Mouse (Mus musculus) kidney, embryonic 16.5 days (tissue): ENCODE results near the gene Ckap2l. TPM values are rescaled to one million over a fixed set of nuclear protein-coding genes. Genes with fewer than 3 reads are reported as not detected.

Experiments
- ATAC-seq: fragments of 200-750 bp; cut with Nextera tagmentation; 2 replicates; pipeline ENCODE4 v1.8.0; 2017; ENCODE audit warnings: moderate TSS enrichment; ENCODE audit not compliant: low FRiP score, low TSS enrichment
- H3K27ac ChIP-seq: fragments of 300-500 bp; sonication (generic); 2 replicates; pipeline ENCODE4 v1.5.1; 2014; ENCODE audit warnings: low read length
- H3K27me3 ChIP-seq: fragments of 300-500 bp; sonication (generic); 2 replicates; pipeline ENCODE4 v1.6.1; 2014; ENCODE audit warnings: low read length, control low read depth, mixed read lengths; ENCODE audit not compliant: insufficient read depth
- H3K36me3 ChIP-seq: fragments of 300-500 bp; sonication (generic); 2 replicates; pipeline ENCODE4 v1.6.1; 2014; ENCODE audit warnings: low read length, control low read depth, mixed read lengths; ENCODE audit not compliant: insufficient read depth
- H3K4me1 ChIP-seq: fragments of 300-500 bp; sonication (generic); 2 replicates; pipeline ENCODE4 v1.6.1; 2014; ENCODE audit warnings: low read length, control low read depth, mixed read lengths; ENCODE audit not compliant: insufficient read depth
- H3K4me2 ChIP-seq: fragments of 300-500 bp; sonication (generic); replicated peaks from 2 replicates; pipeline ENCODE4 v1.6.1; 2014; ENCODE audit warnings: low read depth, low read length
- H3K4me3 ChIP-seq: fragments of 300-500 bp; sonication (generic); 2 replicates; pipeline ENCODE4 v1.5.1; 2014; ENCODE audit warnings: mild to moderate bottlenecking, low read length
- H3K9ac ChIP-seq: fragments of 300-500 bp; sonication (generic); replicated peaks from 2 replicates; pipeline ENCODE4 v1.6.1; 2014; ENCODE audit warnings: low read length
- H3K9me3 ChIP-seq: fragments of 300-500 bp; sonication (generic); 2 replicates; pipeline ENCODE4 v1.6.1; 2016; ENCODE audit warnings: low read length, control low read depth
- WGBS: fragments of 180-500 bp; shearing (Covaris S2); extraction: QIAGEN DNeasy Blood & Tissue Kit; methylation state at CpG from one replicate; pipeline ENCODE4 v1.1.7; 2014; 5-methylcytosine and 5-hydroxymethylcytosine counted together
- polyA plus RNA-seq: library from polyadenylated mRNA; unstranded; fragments of >200 nt; fragmentation: Nextera tagmentation; extraction: Ambion mirVana; gene quantifications from 2 replicates; pipeline ENCODE4 v1.2.1, GENCODE M21; 2015

Ckap2l gene
- polyA plus RNA-seq, 1 experiment from 2014 or later = 43.7 TPM

GRCm38 (mm10) chr2:129315831-129316230 is 18.8 kb upstream of the Ckap2l start:
- Histone ChIP-seq H3K27ac (no peak overlapping the region), H3K36me3 (no peaks in the 10 kb centered on the region), H3K4me3 (no peak overlapping the region), H3K27me3 (no peaks in the 10 kb centered on the region), H3K9ac (no peak overlapping the region), H3K9me3 (no peaks in the 10 kb centered on the region), H3K4me1 (no peaks in the 10 kb centered on the region), H3K4me2 (no peak overlapping the region)
- WGBS = 67% methylated on average over 4 of the region's 4 CpGs
- no peak for ATAC-seq

- Histone ChIP-seq H3K4me3 (no peak overlapping the region), H3K27ac (no peak overlapping the region), H3K27me3 (no peaks in the 10 kb centered on the region), H3K4me1 (no peaks in the 10 kb centered on the region), H3K36me3 (no peaks in the 10 kb centered on the region), H3K4me2 (no peak overlapping the region), H3K9ac (no peak overlapping the region), H3K9me3 (no peaks in the 10 kb centered on the region)
- WGBS = 81% methylated on average over 6 of the region's 6 CpGs
- ATAC-seq = no peak
These were observed 17.9 kb upstream of the Ckap2l start for GRCm38 (mm10) chr2:129314880-129315279.

- ATAC-seq = no peak
- H3K9ac ChIP-seq = no peak overlapping the region
- H3K9me3 ChIP-seq = no peaks in the 10 kb centered on the region
- no peaks in the 10 kb centered on the region for H3K36me3 ChIP-seq
- H3K4me1 ChIP-seq = no peaks in the 10 kb centered on the region
- no peaks in the 10 kb centered on the region for H3K27me3 ChIP-seq
- WGBS = 92% methylated on average over 1 of the region's 1 CpGs
- no peak overlapping the region for H3K4me2 ChIP-seq
- H3K4me3 ChIP-seq = no peak overlapping the region
- H3K27ac ChIP-seq = no peak overlapping the region
These were observed 16.9 kb upstream of the Ckap2l start for GRCm38 (mm10) chr2:129313934-129314333.

GRCm38 (mm10) chr2:129309836-129310235 is 12.8 kb upstream of the Ckap2l start, which contains the start of gene Il1a:
TSS of gene Il1a (minus strand) at chr2:129309972.
- Histone ChIP-seq H3K9ac (no peak within 1 kb of the TSS), H3K27me3 (no peaks in the 10 kb centered on the region), H3K4me2 (no peak within 1 kb of the TSS), H3K9me3 (no peaks in the 10 kb centered on the region), H3K4me1 (no peaks in the 10 kb centered on the region), H3K36me3 (no peaks in the 10 kb centered on the region), H3K27ac (no peak within 1 kb of the TSS), H3K4me3 (no peak within 1 kb of the TSS)
- WGBS = 81% methylated on average over 7 of the region's 7 CpGs
- no peak for ATAC-seq

GRCm38 (mm10) chr2:129306020-129306419 is 9.0 kb upstream of the Ckap2l start:
- Histone ChIP-seq H3K4me2 (no peak overlapping the region), H3K4me3 (no peak overlapping the region), H3K9me3 (no peaks in the 10 kb centered on the region), H3K4me1 (no peaks in the 10 kb centered on the region), H3K27ac (no peak overlapping the region), H3K9ac (no peak overlapping the region), H3K36me3 (no peaks in the 10 kb centered on the region), H3K27me3 (no peaks in the 10 kb centered on the region)
- WGBS = 47% methylated on average over 4 of the region's 4 CpGs
- no peak for ATAC-seq

GRCm38 (mm10) chr2:129297589-129297982 is 574 bp upstream of the Ckap2l start:
- H3K9ac ChIP-seq = peak overlapping the region; percentile 81
- peak overlapping the region; percentile 73 for H3K4me3 ChIP-seq
- peak; percentile 63 for ATAC-seq
- 0 out of 2 replicates have a peak, but pooled peaks cover 3% of the 10 kb centered on the region for H3K27me3 ChIP-seq
- peaks cover 12% of the 10 kb centered on the region for H3K4me1 ChIP-seq
- peak overlapping the region; percentile 84 for H3K27ac ChIP-seq
- 0 out of 2 replicates have a peak, but pooled peaks cover 3% of the 10 kb centered on the region for H3K36me3 ChIP-seq
- H3K9me3 ChIP-seq = no peaks in the 10 kb centered on the region
- peak overlapping the region; percentile 89 for H3K4me2 ChIP-seq
- WGBS = 1% methylated on average over 10 of the region's 10 CpGs

- Histone ChIP-seq H3K9ac (peak overlapping the region; percentile 77), H3K9me3 (no peaks in the 10 kb centered on the region), H3K27ac (no peak overlapping the region), H3K27me3 (0 out of 2 replicates have a peak, but pooled peaks cover 3% of the 10 kb centered on the region), H3K4me2 (peak overlapping the region; percentile 65), H3K36me3 (0 out of 2 replicates have a peak, but pooled peaks cover 4% of the 10 kb centered on the region), H3K4me1 (peaks cover 12% of the 10 kb centered on the region), H3K4me3 (peak overlapping the region; percentile 73)
- WGBS = 68% methylated on average over 5 of the region's 5 CpGs
- no peak for ATAC-seq
These were observed 926 bp downstream of the Ckap2l start for GRCm38 (mm10) chr2:129296086-129296485.

- 0 out of 2 replicates have a peak, but pooled peaks cover 5% of the 10 kb centered on the region for H3K36me3 ChIP-seq
- H3K9me3 ChIP-seq = no peaks in the 10 kb centered on the region
- H3K9ac ChIP-seq = no peak overlapping the region
- H3K27ac ChIP-seq = no peak overlapping the region
- H3K4me1 ChIP-seq = peaks cover 12% of the 10 kb centered on the region
- no peak overlapping the region for H3K4me2 ChIP-seq
- no peaks in the 10 kb centered on the region for H3K27me3 ChIP-seq
- 93% methylated on average over 5 of the region's 5 CpGs for WGBS
- no peak for ATAC-seq
- H3K4me3 ChIP-seq = no peak overlapping the region
These were observed 1.9 kb downstream of the Ckap2l start for GRCm38 (mm10) chr2:129295075-129295474.

GRCm38 (mm10) chr2:129273823-129274222 is 23.2 kb downstream of the Ckap2l start:
- no peak for ATAC-seq

GRCm38 (mm10) chr2:129270621-129271020 is 26.4 kb downstream of the Ckap2l start:
- WGBS = 80% methylated on average over 7 of the region's 9 CpGs
- H3K27me3 ChIP-seq = no peaks in the 10 kb centered on the region
- no peak overlapping the region for H3K4me3 ChIP-seq
- H3K36me3 ChIP-seq = peaks cover 74% of the 10 kb centered on the region
- H3K4me2 ChIP-seq = no peak overlapping the region
- no peak overlapping the region for H3K27ac ChIP-seq
- no peaks in the 10 kb centered on the region for H3K9me3 ChIP-seq
- ATAC-seq = no peak
- no peak overlapping the region for H3K9ac ChIP-seq
- no peaks in the 10 kb centered on the region for H3K4me1 ChIP-seq

More at GRCm38 (mm10) chr2:129273823-129274222, 23.2 kb downstream of the Ckap2l start:
- Histone ChIP-seq H3K4me3 (no peak overlapping the region), H3K4me2 (no peak overlapping the region), H3K27me3 (no peaks in the 10 kb centered on the region), H3K9ac (no peak overlapping the region), H3K9me3 (no peaks in the 10 kb centered on the region), H3K27ac (no peak overlapping the region), H3K36me3 (peaks cover 62% of the 10 kb centered on the region), H3K4me1 (no peaks in the 10 kb centered on the region)
- WGBS = 95% methylated on average over 5 of the region's 5 CpGs
